Mouse (Mus musculus) monocyte, adult 5-6 weeks (primary cell): Measurements from ENCODE around the gene 1700049E17Rik1. TPM values are rescaled to one million over a fixed set of nuclear protein-coding genes. Genes with fewer than 3 reads are reported as not detected.
"Not testable (repeated sequence)": the region's sequence is repeated elsewhere in the genome, so short reads cannot be mapped to it uniquely, and the experiment has no call there.

Experiments used
- ATAC-seq: fragments of 153-309, 156-312 bp; replicated peaks from 2 replicates; pipeline ENCODE4 v1.8.0; 2017; ENCODE audit warnings: mild to moderate bottlenecking; ENCODE audit not compliant: low TSS enrichment, insufficient number of reproducible peaks, severe bottlenecking, poor library complexity, low FRiP score
- total RNA-seq: library from RNA; stranded (forward); fragments of 200-1000, 200-491, 200-594 nt; gene quantifications from 3 replicates; pipeline ENCODE4 v1.2.3, GENCODE M21; 2017

1700049E17Rik1 gene
- not detected in 3 replicates for total RNA-seq

DNA sequence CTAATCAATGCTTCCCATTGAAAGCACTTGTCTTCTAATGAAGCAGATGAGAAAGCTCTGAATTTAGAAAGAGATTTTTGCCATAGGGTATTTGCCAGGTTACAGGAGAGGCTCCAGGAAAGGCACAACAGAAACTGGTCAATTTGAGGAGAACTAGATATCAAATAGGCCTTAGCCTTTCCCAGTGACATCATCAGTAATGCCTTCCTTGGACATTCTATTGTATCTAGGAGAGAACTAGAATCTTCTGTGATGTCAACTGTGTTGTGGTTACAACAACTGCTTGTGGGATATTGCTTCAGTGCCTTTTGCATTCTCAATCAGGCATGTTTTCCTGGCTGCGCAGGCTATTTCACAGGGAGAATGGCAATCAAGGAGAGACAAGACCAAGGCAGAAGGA is at the start of gene 1700049E17Rik1:
Gene 1700049E17Rik1 (plus strand): TSS at position 301 of the 400 bp plus-strand sequence.
- not testable (repeated sequence) for ATAC-seq

DNA sequence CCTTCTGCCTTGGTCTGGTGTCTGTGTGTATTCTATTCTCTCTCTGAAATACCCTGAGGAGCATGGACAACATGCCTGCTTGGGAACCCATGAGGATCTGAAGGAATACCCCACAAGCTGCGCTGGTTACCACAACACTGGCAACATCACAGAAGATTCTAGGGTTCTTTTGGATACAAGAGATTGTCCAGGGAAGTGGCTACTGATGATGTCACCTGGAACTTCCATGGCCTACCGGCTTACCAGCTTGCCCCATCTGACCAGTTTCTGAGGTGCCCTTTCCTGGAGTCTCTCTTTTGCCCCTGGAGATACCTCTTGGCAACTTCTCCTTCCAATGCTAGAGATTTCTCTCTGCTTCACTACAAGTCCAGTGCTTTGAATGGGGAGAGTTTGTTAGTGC is 17.6 kb upstream of the 1700049E17Rik1 start, which contains the start of gene Gm7980:
Gene Gm7980 (minus strand): TSS at position 101 of the 400 bp plus-strand sequence.
- ATAC-seq: not testable (repeated sequence)

DNA sequence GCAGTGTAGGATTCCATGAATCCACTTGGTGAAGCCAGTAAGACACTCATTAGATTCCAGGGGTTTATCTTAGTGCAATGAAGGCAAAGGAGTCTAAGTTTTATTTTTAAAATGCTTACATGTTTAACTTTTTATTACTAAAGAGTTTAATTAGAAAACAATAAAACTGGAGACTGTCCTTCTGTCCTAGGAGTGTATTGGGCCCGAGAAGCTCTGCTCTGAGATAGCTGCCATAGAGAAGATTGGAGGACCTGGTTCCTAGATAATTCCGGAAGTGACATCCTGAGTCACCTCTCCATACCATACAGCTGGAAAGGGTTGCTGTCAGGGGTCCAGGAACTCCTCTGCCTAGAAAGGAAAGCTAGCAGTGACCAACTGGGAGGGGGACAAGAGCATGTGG is 18.9 kb downstream of the 1700049E17Rik1 start, which contains the start of gene 1700024B05Rik:
Gene 1700024B05Rik (plus strand): TSS at position 301 of the 400 bp plus-strand sequence.
- ATAC-seq: not testable (repeated sequence)

- not testable (repeated sequence) for ATAC-seq
Measured at GRCm38 (mm10) chr14:41964095-41964494, 39.3 kb downstream of the 1700049E17Rik1 start.

DNA sequence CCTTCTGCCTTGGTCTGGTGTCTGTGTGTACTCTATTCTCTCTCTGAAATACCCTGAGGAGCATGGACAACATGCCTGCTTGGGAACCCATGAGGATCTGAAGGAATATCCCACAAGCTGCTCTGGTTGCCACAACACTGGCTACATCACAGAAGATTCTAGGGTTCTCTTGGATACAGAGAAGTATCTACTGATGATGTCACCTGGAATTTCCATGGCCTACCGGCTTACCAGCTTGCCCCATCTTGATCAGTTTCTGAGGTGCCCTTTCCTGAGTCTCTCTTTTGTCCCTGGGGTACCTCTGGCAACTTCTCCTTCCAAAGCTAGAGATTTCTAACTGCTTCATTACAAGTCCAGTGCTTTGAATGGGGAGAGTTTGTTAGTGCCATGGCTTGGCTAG is 43.1 kb downstream of the 1700049E17Rik1 start, which contains the start of gene Gm6401:
Gene Gm6401 (minus strand): TSS at position 101 of the 400 bp plus-strand sequence.
- ATAC-seq: not testable (repeated sequence)

DNA sequence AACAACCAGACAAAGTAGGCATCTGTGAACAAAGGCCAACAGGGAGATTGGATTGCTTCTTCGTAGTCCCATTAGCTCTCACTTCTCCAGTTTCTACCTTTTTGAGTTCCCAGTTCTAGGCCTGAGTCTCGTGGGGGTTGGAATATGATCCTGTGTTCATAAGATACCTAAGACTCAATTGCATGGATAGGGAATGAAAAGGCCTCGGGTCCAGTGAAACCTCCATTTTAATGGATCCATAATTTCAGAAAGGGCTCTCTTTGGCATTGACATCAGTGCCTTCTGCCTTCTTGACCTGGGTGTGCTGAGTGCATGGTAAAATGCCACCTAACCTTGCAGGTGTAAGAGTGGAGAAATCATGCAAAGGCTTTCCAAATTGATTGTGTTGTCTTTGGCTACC is 43.8 kb downstream of the 1700049E17Rik1 start:
- not testable (repeated sequence) for ATAC-seq

Other genes with a start within 250 kb of the 1700049E17Rik1 start
- gene Gm8068, start 223.1 kb upstream of the 1700049E17Rik1 start, total RNA-seq: not detected in 3 replicates
- not detected in 3 replicates for gene Gm7929, start 174.3 kb upstream of the 1700049E17Rik1 start, total RNA-seq
- gene Gm47189, start 152.5 kb upstream of the 1700049E17Rik1 start, total RNA-seq: not detected in 3 replicates
- gene Gm7980, start 17.7 kb upstream of the 1700049E17Rik1 start, total RNA-seq: not detected in 3 replicates
- not detected in 3 replicates for gene 1700024B05Rik, start 19.0 kb downstream of the 1700049E17Rik1 start, total RNA-seq
- gene Gm6401, start 43.0 kb downstream of the 1700049E17Rik1 start, total RNA-seq: not detected in 3 replicates
- not detected in 3 replicates for gene Gm3543, start 58.4 kb downstream of the 1700049E17Rik1 start, total RNA-seq
- gene Gm7951, start 192.4 kb downstream of the 1700049E17Rik1 start, total RNA-seq: not detected in 3 replicates
- not detected in 3 replicates for gene Gm17027, start 237.7 kb downstream of the 1700049E17Rik1 start, total RNA-seq